Comparison of ENCODE assay signal across 28 mouse cellular contexts in genomic region chr6:87251716-87252115, GRCm38 (mm10).
DNase-seq lines count a peak whose midpoint lies in the region; ATAC-seq and TF ChIP-seq lines count a peak whose summit lies in the region.
"Had no signal": no experiment of that assay in that cellular context is flagged by ENCODE, and none has a peak within 500 bp of the region (broad histone marks: within the 10 kb centered on the region; RNA-seq: fewer than 3 reads in every experiment).

No protein-coding gene starts in this region.

- no peak for ATAC-seq in hindbrain, embryonic 14.5 days (ENCODE audit: low FRiP score)
- ATAC-seq in midbrain, embryonic 14.5 days (ENCODE audit: low FRiP score, low TSS enrichment): no peak
- ATAC-seq in midbrain, embryonic 13.5 days: no peak
- ATAC-seq: intestine, postnatal 0 days; midbrain, embryonic 16.5 days had no signal

- H3K4me3 ChIP-seq in cerebellum, adult 2 months (replicated peaks; ENCODE audit: insufficient read depth, low read depth, low read length): no peak overlapping the region
- no peak overlapping the region for H3K4me3 ChIP-seq in hindbrain, embryonic 14.5 days (replicated peaks; ENCODE audit: low read length)
- no peak overlapping the region for H3K4me3 ChIP-seq in hindbrain, embryonic 10.5 days
- H3K4me3 ChIP-seq in midbrain, embryonic 14.5 days (replicated peaks; ENCODE audit: low read depth, low read length): no peak overlapping the region
- no peak overlapping the region for H3K4me3 ChIP-seq in midbrain, embryonic 13.5 days (replicated peaks)
- H3K4me3 ChIP-seq: heart, embryonic 12.5 days; liver, embryonic 15.5 days; lung, embryonic 15.5 days; megakaryocyte, embryonic 14.5 days had no signal

- H3K4me1 ChIP-seq in cerebellum, adult 2 months (ENCODE audit: control insufficient read depth, insufficient read depth, low read length): no peaks in the 10 kb centered on the region
- H3K4me1 ChIP-seq in hindbrain, embryonic 14.5 days (replicated peaks; ENCODE audit: control insufficient read depth, insufficient read depth, low read length): no peaks in the 10 kb centered on the region
- peaks cover 15% of the 10 kb centered on the region for H3K4me1 ChIP-seq in hindbrain, embryonic 10.5 days (replicated peaks)
- no peaks in the 10 kb centered on the region for H3K4me1 ChIP-seq in midbrain, embryonic 14.5 days (ENCODE audit: control insufficient read depth, insufficient read depth, low read length)
- 0 out of 2 replicates have a peak, but pooled peaks cover 3% of the 10 kb centered on the region for H3K4me1 ChIP-seq in midbrain, embryonic 13.5 days (replicated peaks)
- H3K4me1 ChIP-seq: lung, embryonic 15.5 days; megakaryocyte, embryonic 14.5 days had no signal

- H3K9ac ChIP-seq in hindbrain, embryonic 14.5 days: no peak overlapping the region
- no peak overlapping the region for H3K9ac ChIP-seq in midbrain, embryonic 14.5 days (replicated peaks; ENCODE audit: low read length)
- no peak overlapping the region for H3K9ac ChIP-seq in midbrain, embryonic 13.5 days (replicated peaks)
- H3K9ac ChIP-seq: heart, embryonic 12.5 days; liver, embryonic 15.5 days; lung, embryonic 15.5 days had no signal

- DNase-seq in cerebellum, postnatal 14 days: peak; percentile 19 to 27
- DNase-seq in cerebellum, adult 2 months: no peak
- DNase-seq in hindbrain, embryonic 14.5 days (ENCODE audit: low spot score): peak; percentile 49
- DNase-seq in hindbrain, embryonic 10.5 days (ENCODE audit: low spot score): no peak
- DNase-seq in midbrain, embryonic 14.5 days: peak; percentile 33
- peak; percentile 83 for DNase-seq in brain, embryonic 14.5 days (ENCODE audit: low read depth)
- DNase-seq in retina, postnatal 1 day: no peak
- DNase-seq: adrenal gland, postnatal 36 days; cerebellum, adult 11 months; cerebellum, postnatal 36 days; embryo, embryonic 11 days; gastrocnemius, postnatal 25 days; heart, adult 18-20 months; heart, postnatal 10 days; kidney, postnatal 25 days; layer of hippocampus, postnatal 36 days; lung, postnatal 36 days; right cerebral cortex, postnatal 25 days; spleen, adult 18-20 months had no signal

- no peaks in the 10 kb centered on the region for H3K36me3 ChIP-seq in hindbrain, embryonic 14.5 days (replicated peaks; ENCODE audit: control insufficient read depth, insufficient read depth)
- H3K36me3 ChIP-seq in hindbrain, embryonic 10.5 days: 0 out of 2 replicates have a peak, but pooled peaks cover 5% of the 10 kb centered on the region
- no peaks in the 10 kb centered on the region for H3K36me3 ChIP-seq in midbrain, embryonic 14.5 days (ENCODE audit: control insufficient read depth, insufficient read depth, low read length)
- no peaks in the 10 kb centered on the region for H3K36me3 ChIP-seq in midbrain, embryonic 13.5 days
- H3K36me3 ChIP-seq: G1E; heart, embryonic 12.5 days; liver, embryonic 15.5 days had no signal

- 45% methylated on average over 5 of the region's 5 CpGs for WGBS in cerebellum, adult 2 months
- 39% methylated on average over 5 of the region's 5 CpGs for WGBS in hindbrain, embryonic 14.5 days
- 62% methylated on average over 5 of the region's 5 CpGs for WGBS in hindbrain, embryonic 10.5 days
- 44% methylated on average over 5 of the region's 5 CpGs for WGBS in midbrain, embryonic 14.5 days
- WGBS in midbrain, embryonic 13.5 days: 44% methylated on average over 5 of the region's 5 CpGs

- no peak overlapping the region for H3K4me2 ChIP-seq in hindbrain, embryonic 14.5 days (replicated peaks)
- no peak overlapping the region for H3K4me2 ChIP-seq in midbrain, embryonic 14.5 days (ENCODE audit: low read length)
- H3K4me2 ChIP-seq in midbrain, embryonic 13.5 days (replicated peaks): no peak overlapping the region
- H3K4me2 ChIP-seq: heart, embryonic 12.5 days; liver, embryonic 15.5 days; lung, embryonic 15.5 days had no signal

- no peaks in the 10 kb centered on the region for H3K27me3 ChIP-seq in cerebellum, adult 2 months (ENCODE audit: control insufficient read depth, insufficient read depth, low read length)
- no peaks in the 10 kb centered on the region for H3K27me3 ChIP-seq in hindbrain, embryonic 14.5 days (ENCODE audit: control insufficient read depth, insufficient read depth, low read length)
- H3K27me3 ChIP-seq in hindbrain, embryonic 10.5 days (ENCODE audit: insufficient read depth, poor library complexity, severe bottlenecking): no peaks in the 10 kb centered on the region
- H3K27me3 ChIP-seq in midbrain, embryonic 14.5 days (ENCODE audit: control insufficient read depth, insufficient read depth, low read length): no peaks in the 10 kb centered on the region
- no peaks in the 10 kb centered on the region for H3K27me3 ChIP-seq in midbrain, embryonic 13.5 days
- H3K27me3 ChIP-seq: CH12.LX; heart, embryonic 12.5 days; lung, embryonic 15.5 days had no signal

- no peak for TF ChIP-seq CTCF in cerebellum, adult 2 months (IDR thresholded peaks at IDR 0.05; ENCODE audit: borderline replicate concordance, insufficient read depth, low read depth, low read length)
- no peak for TF ChIP-seq CTCF in brain, embryonic 14.5 days (IDR thresholded peaks at IDR 0.05; ENCODE audit: borderline replicate concordance, extremely low read depth, insufficient read depth, insufficient read length)

- H3K9me3 ChIP-seq in hindbrain, embryonic 14.5 days (ENCODE audit: control insufficient read depth, low read length): no peaks in the 10 kb centered on the region
- no peaks in the 10 kb centered on the region for H3K9me3 ChIP-seq in hindbrain, embryonic 10.5 days
- H3K9me3 ChIP-seq in midbrain, embryonic 14.5 days (ENCODE audit: control insufficient read depth, low read length): no peaks in the 10 kb centered on the region
- H3K9me3 ChIP-seq in midbrain, embryonic 13.5 days: no peaks in the 10 kb centered on the region
- H3K9me3 ChIP-seq: G1E; heart, embryonic 12.5 days; liver, embryonic 15.5 days; lung, embryonic 15.5 days; megakaryocyte, embryonic 14.5 days had no signal

- TF ChIP-seq POLR2A in cerebellum, adult 2 months (IDR thresholded peaks at IDR 0.05; ENCODE audit: borderline replicate concordance, insufficient read depth, low read length): no peak
- TF ChIP-seq POLR2A in brain, embryonic 14.5 days (IDR thresholded peaks at IDR 0.05; ENCODE audit: borderline replicate concordance, extremely low read depth, insufficient read depth, insufficient read length, poor library complexity, severe bottlenecking): no peak

- no peak overlapping the region for H3K27ac ChIP-seq in cerebellum, adult 2 months (ENCODE audit: insufficient read depth, low read length)
- no peak overlapping the region for H3K27ac ChIP-seq in hindbrain, embryonic 14.5 days
- H3K27ac ChIP-seq in hindbrain, embryonic 10.5 days: no peak overlapping the region
- no peak overlapping the region for H3K27ac ChIP-seq in midbrain, embryonic 14.5 days (replicated peaks; ENCODE audit: low read depth, low read length)
- H3K27ac ChIP-seq in midbrain, embryonic 13.5 days: no peak overlapping the region
- H3K27ac ChIP-seq: liver, embryonic 15.5 days; lung, embryonic 15.5 days had no signal

Comparison
In these comparisons a context has a peak if more than half of its experiments do, and no peak if none do; other contexts are left out.
1. DNase-seq: peak in cerebellum, postnatal 14 days (2 of 2), hindbrain, embryonic 14.5 days (single experiment), midbrain, embryonic 14.5 days (single experiment) and brain, embryonic 14.5 days (single experiment); none in cerebellum, adult 2 months (0 of 2), hindbrain, embryonic 10.5 days (single experiment) and retina, postnatal 1 day (single experiment).